Mouse (Mus musculus): ENCODE measurements around the gene Otud7a.

The Otud7a gene

DNA sequence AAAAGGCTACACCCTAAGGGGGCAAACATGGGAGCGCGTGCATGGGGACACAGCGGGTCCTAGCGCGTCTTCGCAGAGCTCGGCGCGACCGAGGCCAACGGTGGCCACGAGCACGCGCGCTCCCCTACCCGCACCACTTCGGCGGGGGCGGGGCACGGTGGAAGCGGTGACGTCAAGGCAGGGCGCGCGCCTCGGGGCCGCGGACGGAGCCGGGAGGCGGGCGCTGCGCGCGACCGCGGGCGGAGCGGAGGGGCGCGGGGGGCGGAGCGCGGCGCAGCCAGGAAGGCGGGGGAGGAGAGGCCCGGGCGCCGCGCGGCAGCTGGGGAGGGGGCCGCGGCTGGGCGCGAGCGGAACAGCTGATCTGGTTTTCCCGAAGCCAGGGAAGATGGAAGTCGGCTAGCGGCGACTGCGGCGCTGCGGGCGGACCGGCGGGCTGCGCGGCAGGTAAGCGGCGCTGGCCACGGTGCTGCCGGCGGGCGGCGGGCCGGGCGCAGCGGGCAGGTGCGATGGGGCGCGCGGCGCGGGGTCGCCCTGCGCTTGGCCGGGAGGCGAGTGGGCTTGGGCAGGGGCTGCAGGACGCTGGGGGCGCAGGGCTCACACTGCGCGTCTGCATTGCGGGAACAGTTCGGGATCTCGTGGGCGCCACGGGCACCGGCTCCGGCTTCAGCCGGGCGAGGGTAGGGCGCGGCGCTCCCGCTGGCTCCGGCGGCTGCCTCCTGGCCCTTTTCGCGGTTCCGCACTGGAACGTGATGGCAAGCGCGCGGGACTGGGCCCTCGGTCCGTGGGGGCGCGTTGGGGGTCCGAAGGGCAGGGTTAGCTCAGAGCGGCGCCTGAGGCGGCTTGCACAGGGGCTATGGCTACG lies at the start of gene Otud7a:
Gene Otud7a (plus strand): TSS at position 268 of the 862 bp plus-strand sequence.
- in situ Hi-C loops (cut with MboI; ENCODE audit: unreplicated experiment in 2 of 2), result no loop called here

DNA sequence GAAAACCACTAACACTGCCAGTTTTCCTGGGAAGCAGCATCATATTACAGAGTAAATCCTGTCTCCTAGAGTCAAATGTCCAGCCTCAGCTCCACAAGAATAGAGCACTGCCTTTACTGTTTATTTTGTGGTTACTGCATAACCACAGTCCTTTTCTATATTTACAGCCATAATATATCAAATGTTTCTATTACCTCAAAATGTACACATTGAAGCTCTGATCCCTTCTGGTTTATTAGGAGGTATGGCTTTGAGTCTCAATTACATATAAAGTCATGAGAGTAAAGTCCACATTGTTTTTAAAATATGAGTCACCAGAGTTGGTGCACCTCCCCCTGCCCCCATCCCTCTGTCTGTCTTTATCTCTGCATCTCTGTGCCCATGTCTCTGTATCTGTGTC lies 38.6 kb upstream of the Otud7a start:
- in situ Hi-C loops (cut with MboI; ENCODE audit: unreplicated experiment in 2 of 2), result no loop called here

DNA sequence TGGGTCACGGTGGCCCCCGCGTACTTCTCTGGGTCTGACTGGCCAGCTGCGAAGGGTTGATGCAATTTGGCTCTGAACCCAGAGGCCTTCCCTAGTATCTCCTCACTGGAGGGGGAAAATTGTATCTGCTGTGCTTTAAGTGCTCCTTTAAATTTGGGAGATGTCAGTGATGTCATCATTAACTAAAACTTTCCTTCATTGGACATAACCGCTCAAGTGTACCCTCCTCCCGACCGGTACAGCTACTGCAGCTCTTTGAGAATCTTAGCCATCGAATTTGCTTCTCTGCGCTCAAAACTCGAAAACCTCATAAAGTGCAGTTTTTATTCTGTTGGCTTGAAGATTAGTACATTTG lies 772 bp downstream of the Otud7a start:
- in situ Hi-C loops (cut with MboI; ENCODE audit: unreplicated experiment in 2 of 2), result no loop called here

DNA sequence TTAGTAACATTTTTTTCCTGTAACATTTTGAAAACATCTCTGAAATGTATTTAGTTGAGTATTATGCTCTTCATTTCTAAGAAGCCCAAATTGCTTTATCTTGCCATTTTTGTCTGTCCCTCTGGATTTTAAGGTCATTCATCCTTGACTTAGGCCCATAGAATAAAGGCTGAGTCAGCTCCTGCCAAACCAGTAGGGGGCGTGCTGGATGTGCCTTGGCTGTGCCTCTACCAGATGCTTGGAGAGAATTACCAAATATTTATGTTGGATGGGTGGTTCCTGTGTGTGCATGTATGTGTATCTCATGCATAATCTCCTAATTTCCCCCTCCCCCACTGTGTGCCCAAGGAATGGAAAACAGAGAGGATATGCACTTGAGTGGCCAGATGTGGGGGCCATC lies 2.4 kb downstream of the Otud7a start:
- in situ Hi-C loops (cut with MboI; ENCODE audit: unreplicated experiment in 2 of 2), result no loop called here

DNA sequence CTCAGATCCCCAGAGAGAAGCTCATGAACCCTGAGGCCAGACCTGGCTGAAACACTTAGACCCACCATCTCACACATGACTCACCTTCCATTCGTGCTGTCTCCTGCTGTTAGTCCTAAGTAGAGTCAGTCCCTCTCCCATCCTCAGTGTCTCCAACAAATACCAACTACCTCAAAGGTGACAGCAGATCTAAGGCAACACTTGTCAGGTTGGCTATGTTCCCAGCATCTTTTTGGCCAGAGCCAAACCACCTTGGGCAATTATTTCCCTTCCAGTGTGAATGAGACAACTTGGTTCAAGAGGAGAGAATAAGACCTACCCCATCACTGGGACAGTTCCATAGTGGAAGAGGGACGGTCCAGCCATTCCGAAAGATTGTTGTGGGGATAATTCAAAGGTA lies 10.7 kb downstream of the Otud7a start:
- in situ Hi-C loops (cut with MboI; ENCODE audit: unreplicated experiment in 2 of 2), result no loop called here

DNA sequence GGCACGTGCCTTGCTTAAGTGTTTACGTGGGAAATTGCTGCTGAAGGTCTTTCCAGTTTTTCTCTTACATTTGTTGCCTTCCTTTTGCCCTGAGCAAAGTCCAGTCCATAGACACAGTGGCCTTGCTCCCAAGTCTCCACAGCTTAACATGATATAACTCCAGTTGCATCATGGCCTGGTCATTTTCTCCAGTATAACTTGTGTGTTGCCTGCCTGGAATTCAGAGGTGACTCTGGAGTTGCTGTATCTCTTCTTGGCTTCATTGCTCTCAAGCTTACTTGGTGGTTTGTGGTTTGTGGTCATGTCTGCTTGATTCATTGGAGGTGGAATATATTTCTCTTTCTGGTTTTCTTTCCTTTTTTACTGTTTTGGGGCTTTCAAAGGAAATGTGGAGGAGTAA lies 17.7 kb downstream of the Otud7a start:
- in situ Hi-C loops (cut with MboI; ENCODE audit: unreplicated experiment in 2 of 2), result no loop called here

DNA sequence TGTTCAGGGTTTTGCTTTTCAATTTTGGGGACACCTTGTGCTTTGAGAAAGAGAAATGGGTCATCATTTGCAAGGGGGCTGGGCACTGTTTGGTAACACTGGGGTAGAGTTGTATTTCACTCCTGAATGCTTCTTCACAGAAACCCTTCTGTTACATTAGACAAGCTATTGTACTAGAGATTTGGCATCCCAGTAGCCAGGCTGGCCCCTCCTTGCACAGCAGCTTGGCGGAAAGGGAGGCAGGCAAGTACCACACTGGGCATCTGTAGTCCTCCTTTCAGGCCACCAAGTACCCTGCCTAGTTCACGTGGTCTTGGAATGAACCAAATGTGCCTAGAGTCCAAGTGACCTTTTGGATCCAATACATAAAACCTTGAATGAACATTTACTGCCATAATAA lies 18.1 kb downstream of the Otud7a start:
- in situ Hi-C loops (cut with MboI; ENCODE audit: unreplicated experiment in 2 of 2), result no loop called here

DNA sequence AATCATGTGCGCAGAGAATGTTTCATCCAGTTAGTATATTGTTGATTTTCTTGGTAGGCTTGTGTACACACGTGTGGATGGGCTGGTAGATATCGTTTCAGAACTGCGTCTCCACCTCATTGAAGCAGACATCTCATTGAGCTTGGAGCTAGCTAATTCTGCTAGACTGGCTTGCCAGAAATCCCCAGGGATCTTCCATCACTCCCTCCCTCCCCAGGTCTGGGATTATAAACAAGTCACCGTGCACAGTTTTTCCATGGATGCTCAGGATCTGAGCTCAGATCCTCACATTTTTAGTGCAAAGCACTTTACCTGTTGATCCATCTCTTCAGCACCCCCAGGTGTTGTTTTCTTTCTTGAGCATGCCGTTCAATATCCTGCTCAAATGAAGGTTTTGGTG lies 22.2 kb downstream of the Otud7a start:
- in situ Hi-C loops (cut with MboI; ENCODE audit: unreplicated experiment in 2 of 2), result no loop called here

DNA sequence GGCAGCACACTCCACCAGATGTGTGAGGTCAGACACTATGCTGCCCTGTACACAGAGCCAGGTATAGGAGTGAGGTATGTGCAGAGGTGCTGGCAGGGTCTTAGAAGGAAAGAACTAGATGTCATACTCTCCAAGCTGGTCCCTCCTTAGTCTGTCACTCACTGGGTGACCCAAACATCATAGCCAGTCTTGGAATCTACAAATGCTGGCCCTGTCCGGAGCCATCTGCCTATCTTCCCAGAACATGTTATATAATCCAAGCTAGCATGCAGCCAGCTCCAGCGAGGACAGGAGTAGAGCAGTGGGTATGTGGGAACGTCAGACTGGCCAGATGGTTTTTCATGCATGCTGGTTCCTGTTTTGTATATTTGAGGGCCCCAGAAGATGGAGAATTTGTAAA lies 23.7 kb downstream of the Otud7a start:
- in situ Hi-C loops (cut with MboI; ENCODE audit: unreplicated experiment in 2 of 2), result no loop called here

DNA sequence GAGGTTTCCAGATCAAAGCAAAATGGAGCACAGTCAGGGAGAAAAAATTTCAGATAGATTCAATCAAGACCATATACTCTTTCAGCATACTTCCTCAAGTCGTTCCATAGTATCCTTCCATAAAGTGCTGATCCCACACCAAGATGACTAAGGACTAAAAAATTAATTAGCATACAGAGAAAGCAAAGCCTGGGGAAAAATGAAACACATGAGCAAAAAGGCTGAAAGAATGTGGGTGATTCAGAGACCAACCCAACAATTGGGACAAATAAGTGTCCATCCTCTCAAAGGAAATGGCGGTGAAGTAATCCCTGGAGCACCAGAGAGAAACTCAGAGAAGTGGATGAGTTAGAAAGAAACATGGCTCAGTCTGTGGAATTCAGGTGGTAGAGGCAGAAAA lies 38.5 kb downstream of the Otud7a start:
- in situ Hi-C loops (cut with MboI; ENCODE audit: unreplicated experiment in 2 of 2), result no loop called here

DNA sequence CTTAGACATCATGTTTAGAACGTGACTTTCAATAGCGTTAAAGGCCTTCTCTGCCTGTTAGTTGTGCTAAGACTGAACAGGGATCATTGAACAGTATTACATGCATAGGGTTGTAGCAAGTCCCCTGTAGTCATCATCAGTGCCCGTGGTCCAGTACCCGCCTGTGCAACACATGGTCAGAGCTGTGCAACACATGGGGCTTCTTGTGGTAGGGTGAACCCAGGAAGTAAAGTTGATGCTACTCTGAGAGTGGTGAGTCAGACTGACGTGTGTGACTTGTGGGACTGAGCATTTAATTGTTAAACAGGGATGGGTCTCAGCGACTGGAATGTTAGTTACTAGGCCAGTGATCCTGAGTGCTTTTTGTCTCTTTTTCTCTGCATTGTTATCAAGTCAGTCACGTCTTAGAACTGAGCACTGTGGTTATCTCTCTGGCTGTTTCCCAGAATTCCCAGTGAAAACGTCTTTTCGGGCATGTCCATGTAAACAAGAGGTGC lies 52.5 kb downstream of the Otud7a start:
- in situ Hi-C loops (cut with MboI; ENCODE audit: unreplicated experiment in 2 of 2), result no loop called here

DNA sequence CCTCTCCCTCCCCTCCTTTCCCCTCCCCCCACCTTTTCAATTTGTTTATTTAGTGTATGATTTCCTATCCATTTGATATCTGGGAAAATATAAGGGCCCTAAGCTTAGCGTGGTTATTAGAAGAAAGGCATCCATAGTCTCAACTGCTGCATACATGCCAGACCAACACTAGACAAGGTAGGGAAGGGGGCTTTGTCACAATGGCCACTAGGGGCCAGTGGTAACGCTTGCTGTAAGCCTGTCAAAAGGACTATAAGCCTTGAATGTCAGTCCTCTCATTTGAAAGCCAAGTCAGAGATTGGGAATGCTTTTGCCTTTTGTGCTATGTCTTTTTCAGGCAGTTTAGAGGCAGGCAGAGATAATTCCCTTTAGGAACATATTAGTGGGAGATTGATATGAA lies 59.7 kb downstream of the Otud7a start:
- in situ Hi-C loops (cut with MboI; ENCODE audit: unreplicated experiment in 2 of 2), result no loop called here

DNA sequence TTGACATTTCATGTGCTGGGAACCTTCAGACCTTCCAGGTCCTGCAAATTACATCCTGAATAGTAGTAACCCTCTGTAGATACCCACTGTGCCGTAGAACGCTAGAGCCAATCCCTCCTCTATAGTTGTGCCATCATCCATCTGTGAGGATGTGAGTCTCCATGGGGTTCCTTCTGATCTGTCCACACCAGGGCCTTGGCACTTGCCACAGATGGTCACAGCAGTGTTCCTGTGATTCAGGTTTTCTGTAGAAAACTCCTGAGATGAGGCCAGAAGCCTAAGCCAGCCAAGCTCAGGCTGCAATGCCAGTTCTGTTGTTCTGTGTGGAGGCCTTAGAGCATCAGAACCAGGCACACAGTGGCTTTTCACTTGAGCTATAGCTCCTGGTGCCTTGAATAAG lies 63.5 kb downstream of the Otud7a start:
- in situ Hi-C loops (cut with MboI; ENCODE audit: unreplicated experiment in 2 of 2), result no loop called here

DNA sequence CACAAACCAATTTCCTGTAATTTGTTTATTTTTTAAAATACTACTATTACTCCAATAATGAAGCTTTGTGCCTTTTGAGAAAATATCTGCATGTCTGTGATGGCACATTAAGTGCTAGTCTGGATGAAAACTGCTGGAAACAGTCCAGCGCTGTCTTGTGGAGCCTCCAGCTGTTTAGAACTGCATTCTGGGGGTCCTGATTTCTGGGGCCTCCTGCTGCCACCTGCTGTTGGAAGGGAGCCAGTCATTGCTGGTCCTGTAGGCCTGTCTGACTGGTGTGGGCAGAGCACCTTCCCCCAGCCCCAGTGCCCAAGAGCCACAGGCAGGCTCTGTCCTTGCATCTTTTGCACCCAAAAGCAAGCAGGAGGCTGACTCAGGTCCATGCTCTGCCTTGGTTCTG lies 65.3 kb downstream of the Otud7a start:
- in situ Hi-C loops (cut with MboI; ENCODE audit: unreplicated experiment in 2 of 2), result no loop called here

DNA sequence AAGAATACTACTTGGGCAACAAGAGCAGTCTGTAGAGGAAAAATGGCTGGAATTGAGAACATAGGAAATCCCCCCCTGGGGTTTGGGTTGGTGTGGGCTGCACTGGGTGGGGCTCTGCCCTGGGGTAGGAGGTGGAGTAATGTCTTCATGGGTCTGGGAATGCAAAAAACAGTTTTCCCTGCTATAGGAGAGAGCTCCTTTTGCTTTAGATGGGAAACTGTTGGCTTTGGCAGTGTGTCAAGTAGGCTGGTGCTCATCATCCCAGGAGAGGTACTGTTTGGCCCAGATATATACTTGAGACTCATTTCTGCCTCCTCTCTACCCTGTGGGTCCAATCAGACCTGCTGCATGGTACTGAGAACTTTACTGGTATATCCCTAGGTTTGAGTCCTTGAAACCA lies 66.9 kb downstream of the Otud7a start:
- in situ Hi-C loops (cut with MboI; ENCODE audit: unreplicated experiment in 2 of 2), result no loop called here

DNA sequence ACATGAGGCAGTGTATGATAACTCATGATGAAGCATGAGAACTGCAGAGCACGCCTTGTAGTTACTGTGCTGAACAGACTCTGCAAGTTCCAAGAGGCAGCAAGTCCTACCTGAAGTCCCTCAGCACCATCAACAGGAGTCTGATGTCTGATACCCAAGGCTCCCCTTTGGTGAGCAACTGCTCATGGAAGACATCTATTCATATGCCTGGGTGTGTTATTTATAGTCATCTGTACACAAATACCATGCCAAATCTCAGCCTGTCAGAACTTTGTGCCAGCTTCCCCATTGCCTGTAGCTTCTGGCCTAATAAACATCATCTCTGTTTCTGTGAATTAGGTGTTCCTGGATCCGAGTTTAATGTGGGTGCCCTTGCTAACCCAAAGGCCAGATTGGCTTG lies 68.0 kb downstream of the Otud7a start:
- in situ Hi-C loops (cut with MboI; ENCODE audit: unreplicated experiment in 2 of 2), result no loop called here

DNA sequence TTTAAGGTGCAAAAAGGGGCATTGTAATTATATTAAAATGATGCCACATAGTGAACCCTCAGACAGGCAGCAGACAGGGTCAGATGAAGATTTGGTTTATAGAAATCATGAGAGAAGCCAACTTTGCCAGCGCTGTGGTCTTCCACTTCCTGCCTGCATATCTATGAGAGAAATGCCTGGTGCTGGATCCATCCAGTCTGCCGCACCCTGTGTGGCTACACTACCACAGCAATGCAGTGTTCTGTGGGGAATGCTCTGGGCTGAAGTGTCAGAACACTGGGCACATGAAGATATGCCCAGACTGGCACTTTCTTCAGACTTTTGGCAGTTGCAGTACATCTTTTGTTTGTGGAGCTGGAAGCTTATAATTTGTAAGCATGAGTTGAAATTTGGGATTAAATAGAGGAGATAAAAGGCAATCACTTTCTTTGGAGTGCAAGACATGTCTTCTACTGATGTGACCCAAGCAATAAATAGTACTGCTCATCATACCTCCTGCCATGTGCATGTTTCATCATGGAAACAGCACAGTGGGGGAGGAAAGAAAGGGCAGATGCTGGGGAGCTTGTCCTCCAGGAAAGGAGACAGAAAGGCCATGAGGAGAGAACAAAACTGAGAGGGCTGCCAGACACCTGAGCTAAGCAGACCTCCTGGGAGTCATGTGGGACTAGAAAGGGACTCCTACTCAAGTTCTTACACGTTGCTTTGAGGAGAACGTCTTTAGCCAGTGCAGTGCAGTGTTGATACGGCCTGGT lies 71.8 kb downstream of the Otud7a start:
- in situ Hi-C loops (cut with MboI; ENCODE audit: unreplicated experiment in 2 of 2), result no loop called here

DNA sequence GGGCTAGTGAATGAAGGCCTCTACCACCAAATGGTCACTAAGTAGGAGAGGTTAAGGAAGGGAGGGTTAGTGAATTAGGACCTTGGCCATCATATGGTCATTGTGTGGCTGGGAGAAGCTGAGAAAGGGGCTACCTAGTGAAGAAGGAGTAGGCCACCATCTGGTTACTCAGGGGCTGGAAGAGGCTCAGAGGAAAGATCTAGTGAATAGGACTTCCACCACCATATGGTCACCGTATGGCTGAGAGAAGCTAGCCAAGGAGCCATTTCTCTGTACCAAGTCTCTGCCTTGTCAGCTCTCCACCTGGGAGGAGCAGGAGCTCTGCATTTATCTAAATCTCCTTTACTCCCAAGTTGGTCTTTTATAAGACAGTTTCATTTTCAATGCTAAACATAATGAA lies 75.7 kb downstream of the Otud7a start:
- in situ Hi-C loops (cut with MboI; ENCODE audit: unreplicated experiment in 2 of 2), result no loop called here

DNA sequence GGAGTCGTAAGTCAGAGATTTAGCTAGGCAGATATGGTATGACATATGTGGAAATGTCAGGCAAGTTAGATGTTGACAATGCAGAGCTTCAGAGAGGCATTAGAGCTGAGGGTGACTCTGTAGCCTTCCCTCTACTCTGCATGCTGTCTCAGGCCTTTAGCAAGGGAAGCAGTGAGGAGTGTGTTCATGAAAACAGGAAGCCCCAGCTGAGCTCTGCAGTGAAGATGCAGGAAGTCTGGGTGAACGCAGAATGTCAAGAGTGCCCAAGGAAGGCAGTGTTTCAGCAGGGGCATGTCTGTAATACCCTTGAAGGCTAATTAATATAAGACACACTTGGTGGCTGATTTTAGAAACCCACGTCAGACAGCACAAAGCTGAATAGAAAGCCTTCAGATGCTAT lies 77.9 kb downstream of the Otud7a start:
- in situ Hi-C loops (cut with MboI; ENCODE audit: unreplicated experiment in 2 of 2), result no loop called here

DNA sequence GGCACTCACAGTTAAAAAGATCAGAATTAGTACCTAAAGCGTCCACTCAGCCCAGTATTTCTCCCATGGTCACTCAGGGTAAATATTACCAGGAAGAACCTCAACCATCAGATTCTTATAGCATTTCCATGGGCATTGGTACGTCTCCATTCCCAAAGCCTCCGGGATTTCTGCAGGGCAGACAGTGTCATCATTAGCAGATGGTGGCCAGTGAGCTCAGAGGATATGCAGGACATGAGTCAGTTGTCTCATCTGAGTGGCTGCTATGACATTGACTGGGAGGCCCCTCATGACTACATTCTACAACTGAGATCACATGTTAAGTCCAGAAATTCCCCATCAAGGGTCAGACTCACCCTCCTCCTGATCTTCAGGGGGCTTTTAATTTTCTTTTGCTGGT lies 78.5 kb downstream of the Otud7a start:
- in situ Hi-C loops (cut with MboI; ENCODE audit: unreplicated experiment in 2 of 2), result no loop called here

DNA sequence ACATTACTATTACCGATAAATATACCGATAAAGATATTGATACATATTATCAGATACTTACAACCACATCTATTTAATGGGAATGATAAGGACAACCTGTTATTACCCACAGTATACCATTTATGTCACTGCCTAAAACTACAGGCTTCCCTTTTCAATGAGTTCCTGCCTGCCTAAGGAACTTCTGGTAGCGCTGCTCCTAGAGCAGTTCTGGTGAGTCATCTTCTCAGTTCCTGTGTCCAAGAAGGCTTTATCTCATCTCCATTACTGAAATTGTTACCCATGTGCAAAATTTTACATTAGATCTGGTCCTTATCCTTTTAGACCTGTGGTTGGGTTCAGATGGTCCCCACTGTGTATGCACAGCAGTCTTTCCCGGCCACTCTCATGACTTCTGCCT lies 95.7 kb downstream of the Otud7a start:
- in situ Hi-C loops (cut with MboI; ENCODE audit: unreplicated experiment in 2 of 2), result no loop called here

DNA sequence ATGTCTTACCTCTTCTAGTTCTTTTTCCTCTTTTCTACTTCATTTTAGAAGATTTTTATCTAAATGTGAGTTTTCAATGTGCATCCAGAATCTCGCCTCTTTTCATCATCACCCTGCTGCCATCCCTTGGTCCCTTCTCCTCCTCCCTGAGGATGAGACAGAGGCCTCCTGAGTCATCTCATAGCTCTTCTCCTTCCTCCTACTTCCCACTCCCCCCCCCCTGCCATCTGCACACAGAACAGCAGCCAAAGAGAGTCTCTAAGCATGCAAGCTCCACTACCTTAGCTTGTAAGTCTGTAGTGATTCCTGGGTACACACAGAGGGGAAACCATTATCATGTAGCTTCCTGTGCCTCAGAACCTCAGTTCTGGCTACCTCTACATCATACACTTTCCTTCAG lies 109.9 kb downstream of the Otud7a start:
- in situ Hi-C loops (cut with MboI; ENCODE audit: unreplicated experiment in 2 of 2), result no loop called here

Measured in v-Abl transformed pro-B cells (cell line).